Mouse (Mus musculus): Measurements from ENCODE around the gene Rapgef6.

DNA sequence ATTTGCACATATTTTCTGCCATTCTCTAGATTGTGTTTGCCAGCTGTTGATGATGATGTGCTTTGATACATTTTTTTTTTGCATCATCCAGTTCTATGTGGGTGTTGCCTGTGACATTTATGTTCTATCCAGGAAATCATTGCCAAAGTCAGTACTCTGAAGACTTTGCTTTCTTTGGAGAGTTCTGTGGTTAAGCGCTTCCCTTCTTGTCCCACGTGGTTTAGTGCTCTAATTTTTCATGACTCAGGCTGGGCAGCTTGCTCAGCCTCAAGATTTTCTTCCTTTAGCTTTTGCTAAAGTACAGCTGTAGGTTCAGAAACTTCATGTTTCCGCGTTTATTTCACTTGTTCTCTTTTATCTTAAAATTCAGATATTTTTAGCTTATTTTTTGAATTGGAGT lies 30.1 kb upstream of the Rapgef6 start:
- TF ChIP-seq POLR2A (IDR thresholded peaks at IDR 0.05; ENCODE audit: low read depth, low read length) (no peak), CTCF (conservative IDR thresholded peaks at IDR 0.05; ENCODE audit: insufficient read depth, insufficient read length, low read depth, low read length) (no peak)

Data from kidney, adult 2 months (tissue).